In genomic region chr3:56963251-56963650, GRCm38 (mm10) we compare ENCODE assay signal across 10 mouse cellular contexts.
DNase-seq lines count a peak whose midpoint lies in the region; ATAC-seq lines count a peak whose summit lies in the region.
"Had no signal": no experiment of that assay in that cellular context is flagged by ENCODE, and none has a peak within 500 bp of the region (broad histone marks: within the 10 kb centered on the region; RNA-seq: fewer than 3 reads in every experiment).

No protein-coding gene starts in this region.

- 83% methylated on average over 3 of the region's 3 CpGs for WGBS in hindbrain, embryonic 10.5 days

- intact Hi-C loops in left cerebral cortex, postnatal 25 days (cut with DNase I) = no loop called here

- no peaks in the 10 kb centered on the region for H3K9me3 ChIP-seq in hindbrain, embryonic 10.5 days
- H3K9me3 ChIP-seq: heart, embryonic 12.5 days had no signal

- H3K27ac ChIP-seq in hindbrain, embryonic 10.5 days = no peak overlapping the region

- no peak for ATAC-seq in erythroblast, adult 5-6 weeks (replicated peaks; ENCODE audit: low FRiP score, poor library complexity, severe bottlenecking)
- ATAC-seq: intestine, postnatal 0 days had no signal

- H3K4me3 ChIP-seq in hindbrain, embryonic 10.5 days = no peak overlapping the region
- H3K4me3 ChIP-seq: heart, embryonic 12.5 days had no signal

- H3K36me3 ChIP-seq in hindbrain, embryonic 10.5 days = no peaks in the 10 kb centered on the region
- H3K36me3 ChIP-seq: heart, embryonic 12.5 days had no signal

- no peaks in the 10 kb centered on the region for H3K27me3 ChIP-seq in hindbrain, embryonic 10.5 days (ENCODE audit: insufficient read depth, poor library complexity, severe bottlenecking)
- H3K27me3 ChIP-seq: heart, embryonic 12.5 days had no signal

- peak; percentile 21 for DNase-seq in left cerebral cortex, adult 18-20 months (ENCODE audit: low spot score in 2 of 2)
- DNase-seq in left cerebral cortex, adult 11 months (ENCODE audit: low spot score) = no peak
- DNase-seq in cerebellum, postnatal 25 days = peak; percentile 12 to 41
- peak; percentile 35 to 71 for DNase-seq in left cerebral cortex, postnatal 25 days (ENCODE audit: low spot score in 2 of 2)
- DNase-seq in right cerebral cortex, postnatal 36 days (ENCODE audit: low spot score in 2 of 2) = peak; percentile 6 to 9
- DNase-seq in hindbrain, embryonic 10.5 days (ENCODE audit: low spot score) = no peak
- DNase-seq: lung, embryonic 14.5 days had no signal

- peaks cover 13% of the 10 kb centered on the region for H3K4me1 ChIP-seq in hindbrain, embryonic 10.5 days (replicated peaks)
- H3K4me1 ChIP-seq: heart, embryonic 12.5 days had no signal

Comparison
In these comparisons a context has a peak if more than half of its experiments do, and no peak if none do; other contexts are left out.
1. DNase-seq: peak in left cerebral cortex, adult 18-20 months (2 of 2), cerebellum, postnatal 25 days (2 of 2), left cerebral cortex, postnatal 25 days (2 of 2) and right cerebral cortex, postnatal 36 days (2 of 2); none in left cerebral cortex, adult 11 months (single experiment) and hindbrain, embryonic 10.5 days (single experiment).